Mouse (Mus musculus) intestine, embryonic 14.5 days (tissue): ENCODE results near the gene Pdzd2. TPM values are rescaled to one million over a fixed set of nuclear protein-coding genes. Genes with fewer than 3 reads are reported as not detected.

Experiments
- ATAC-seq: fragments of 200-750 bp; cut with Nextera tagmentation; replicated peaks from 2 replicates; pipeline ENCODE4 v1.8.0; 2017; ENCODE audit warnings: low read depth, moderate number of reproducible peaks, moderate TSS enrichment, moderate library complexity; ENCODE audit not compliant: low FRiP score, low TSS enrichment
- DNase-seq: peaks from one replicate; pipeline ENCODE4 v3.0.0-alpha.2; 2018; ENCODE audit warnings: low spot score
- H3K27ac ChIP-seq: fragments of 300-500 bp; sonication (generic); 2 replicates; pipeline ENCODE4 v1.5.1; 2014; ENCODE audit warnings: low read depth, mild to moderate bottlenecking, control low read depth
- H3K27me3 ChIP-seq: fragments of 300-500 bp; sonication (generic); replicated peaks from 2 replicates; pipeline ENCODE4 v1.6.1; 2014; ENCODE audit warnings: low read length, control low read depth; ENCODE audit not compliant: control insufficient read depth, insufficient read depth
- H3K36me3 ChIP-seq: fragments of 300-500 bp; sonication (generic); 2 replicates; pipeline ENCODE4 v1.6.1; 2014; ENCODE audit warnings: low read length, control low read depth; ENCODE audit not compliant: control insufficient read depth, insufficient read depth
- H3K4me1 ChIP-seq: fragments of 300-500 bp; sonication (generic); replicated peaks from 2 replicates; pipeline ENCODE4 v1.6.1; 2014; ENCODE audit warnings: low read length, control low read depth, mixed read lengths; ENCODE audit not compliant: control insufficient read depth, insufficient read depth
- H3K4me2 ChIP-seq: fragments of 300-500 bp; sonication (generic); 2 replicates; pipeline ENCODE4 v1.6.1; 2014; ENCODE audit warnings: low read length
- H3K4me3 ChIP-seq: fragments of 300-500 bp; sonication (generic); 2 replicates; pipeline ENCODE4 v1.5.1; 2014; ENCODE audit warnings: low read depth, low read length, control low read depth, mixed read lengths
- H3K9ac ChIP-seq: fragments of 300-500 bp; sonication (generic); 2 replicates; pipeline ENCODE4 v1.6.1; 2014; ENCODE audit warnings: mild to moderate bottlenecking, low read length
- H3K9me3 ChIP-seq: fragments of 300-500 bp; sonication (generic); 2 replicates; pipeline ENCODE4 v1.6.1; 2016; ENCODE audit warnings: low read length, control low read depth; ENCODE audit not compliant: control insufficient read depth
- WGBS: fragments of 180-500 bp; shearing (Covaris S2); extraction: QIAGEN DNeasy Blood & Tissue Kit; methylation state at CpG from one replicate; pipeline ENCODE4 v1.1.7; 2014; 5-methylcytosine and 5-hydroxymethylcytosine counted together
- microRNA-seq: library from miRNA; unstranded; fragments of <30 nt; microRNA quantifications from one replicate; pipeline ENCODE4, GENCODE M21; 2016
- polyA plus RNA-seq: library from polyadenylated mRNA; unstranded; fragments of >200 nt; fragmentation: Nextera tagmentation; extraction: Ambion mirVana; gene quantifications from 2 replicates; pipeline ENCODE4 v1.2.1, GENCODE M21; 2014

Gene Pdzd2
- polyA plus RNA-seq, 1 experiment from 2014 or later: 16.2 TPM

- H3K9me3 ChIP-seq: no peaks in the 10 kb centered on the region
- WGBS: 59% methylated on average over 5 of the region's 5 CpGs
- DNase-seq (no peak), ATAC-seq (no peak)
- no peaks in the 10 kb centered on the region for H3K27me3 ChIP-seq
- no peaks in the 10 kb centered on the region for H3K36me3 ChIP-seq
- no peaks in the 10 kb centered on the region for H3K4me1 ChIP-seq
- no peak overlapping the region for H3K27ac ChIP-seq
- no peak overlapping the region for H3K4me3 ChIP-seq
- H3K9ac ChIP-seq: no peak overlapping the region
- no peak overlapping the region for H3K4me2 ChIP-seq
Observed at GRCm38 (mm10) chr15:12314584-12314983, 425.1 kb downstream of the Pdzd2 start.

GRCm38 (mm10) chr15:12313255-12313654 lies 426.5 kb downstream of the Pdzd2 start:
- Histone ChIP-seq H3K9ac (no peak overlapping the region), H3K36me3 (no peaks in the 10 kb centered on the region), H3K4me2 (no peak overlapping the region), H3K27ac (no peak overlapping the region), H3K4me3 (no peak overlapping the region), H3K27me3 (no peaks in the 10 kb centered on the region), H3K4me1 (no peaks in the 10 kb centered on the region), H3K9me3 (no peaks in the 10 kb centered on the region)
- 24% methylated on average over 1 of the region's 1 CpGs for WGBS
- DNase-seq: no peak
- no peak for ATAC-seq

GRCm38 (mm10) chr15:12311465-12311864 lies 428.3 kb downstream of the Pdzd2 start:
- no peaks in the 10 kb centered on the region for H3K9me3 ChIP-seq
- H3K4me1 ChIP-seq: no peaks in the 10 kb centered on the region
- H3K27me3 ChIP-seq: no peaks in the 10 kb centered on the region
- ATAC-seq (no peak), DNase-seq (no peak)
- no peak overlapping the region for H3K9ac ChIP-seq
- no peaks in the 10 kb centered on the region for H3K36me3 ChIP-seq
- WGBS: 86% methylated on average over 7 of the region's 7 CpGs
- H3K27ac ChIP-seq: no peak overlapping the region
- no peak overlapping the region for H3K4me2 ChIP-seq
- no peak overlapping the region for H3K4me3 ChIP-seq

GRCm38 (mm10) chr15:12310676-12311075 lies 429.0 kb downstream of the Pdzd2 start:
- H3K4me2 ChIP-seq: no peak overlapping the region
- H3K9ac ChIP-seq: no peak overlapping the region
- 79% methylated on average over 4 of the region's 4 CpGs for WGBS
- H3K36me3 ChIP-seq: no peaks in the 10 kb centered on the region
- H3K4me1 ChIP-seq: no peaks in the 10 kb centered on the region
- H3K27me3 ChIP-seq: no peaks in the 10 kb centered on the region
- H3K27ac ChIP-seq: no peak overlapping the region
- no peak overlapping the region for H3K4me3 ChIP-seq
- no peaks in the 10 kb centered on the region for H3K9me3 ChIP-seq
- no peak for DNase-seq
- no peak for ATAC-seq

Small RNA genes within 50 kb of the gene (microRNA-seq; reads per million reads assigned to microRNA genes)
- gene Gm24135: not detected
- gene Gm24302: not detected

Other genes starting within 250 kb of the Pdzd2 start
- 30.7 and 39.7 TPM in 2 replicates for gene 6030458C11Rik, start 84.7 kb upstream of the Pdzd2 start, polyA plus RNA-seq
- gene Drosha, start 84.9 kb upstream of the Pdzd2 start, polyA plus RNA-seq: 42.2 and 45.6 TPM in 2 replicates